Mouse (Mus musculus): ENCODE measurements at regions not wholly inside any gene's neighbourhood (a gene's known extent, or its start where the extent isn't known, plus 50 kb on each side); places are given as distances from the start of the nearest gene placed in this dataset.

- DNase-seq, result no peak
Observed at GRCm38 (mm10) chr7:117269263-117269897, 111.4 kb upstream of the Xylt1 start.

GRCm38 (mm10) chr7:117278388-117278961, 102.3 kb upstream of the Xylt1 start:
- DNase-seq, result no peak

DNA sequence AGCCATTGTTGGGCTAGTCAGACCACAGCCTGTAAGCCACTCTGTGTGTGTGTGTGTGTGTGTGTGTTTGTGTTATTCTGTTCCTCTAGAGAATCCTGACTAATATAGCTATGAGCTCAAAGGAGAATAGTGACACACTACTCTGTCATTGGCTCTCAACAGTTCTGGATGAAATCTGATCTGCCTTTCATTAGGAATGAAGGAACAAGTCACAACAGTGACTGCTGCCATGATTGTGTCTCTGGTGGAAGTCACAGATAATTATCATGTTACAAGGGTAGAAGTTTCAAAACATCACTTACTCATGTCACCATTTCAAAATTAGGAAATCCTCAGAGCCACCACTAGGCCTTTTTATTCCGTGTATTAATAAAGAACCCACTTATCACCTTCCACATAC, 98.6 kb upstream of the Xylt1 start:
- no peak for DNase-seq

- no peak for DNase-seq
Observed at GRCm38 (mm10) chr7:117285206-117285605, 95.6 kb upstream of the Xylt1 start.

- no peak for DNase-seq
Observed at GRCm38 (mm10) chr7:117285985-117286384, 94.8 kb upstream of the Xylt1 start.

DNA sequence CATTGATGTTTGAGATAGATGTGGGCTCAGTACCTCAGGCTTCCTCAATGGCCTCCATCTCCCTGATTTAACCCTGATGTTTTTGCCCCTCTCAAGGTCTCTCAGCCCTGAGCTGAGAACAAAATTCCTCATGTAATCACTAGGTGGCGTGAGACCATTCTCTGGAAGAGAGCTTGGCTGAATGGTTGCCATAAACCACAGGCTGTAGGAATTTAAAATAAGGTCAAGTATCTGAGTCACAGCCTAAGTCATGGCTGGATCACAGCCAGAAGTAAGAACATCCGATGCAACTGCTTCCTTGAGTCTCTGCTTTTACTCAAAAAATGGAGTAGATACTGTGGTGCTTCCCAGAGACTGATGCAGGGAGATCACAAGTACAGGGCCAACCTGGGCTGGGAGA, 77.1 kb upstream of the Xylt1 start:
- no peak for DNase-seq

DNA sequence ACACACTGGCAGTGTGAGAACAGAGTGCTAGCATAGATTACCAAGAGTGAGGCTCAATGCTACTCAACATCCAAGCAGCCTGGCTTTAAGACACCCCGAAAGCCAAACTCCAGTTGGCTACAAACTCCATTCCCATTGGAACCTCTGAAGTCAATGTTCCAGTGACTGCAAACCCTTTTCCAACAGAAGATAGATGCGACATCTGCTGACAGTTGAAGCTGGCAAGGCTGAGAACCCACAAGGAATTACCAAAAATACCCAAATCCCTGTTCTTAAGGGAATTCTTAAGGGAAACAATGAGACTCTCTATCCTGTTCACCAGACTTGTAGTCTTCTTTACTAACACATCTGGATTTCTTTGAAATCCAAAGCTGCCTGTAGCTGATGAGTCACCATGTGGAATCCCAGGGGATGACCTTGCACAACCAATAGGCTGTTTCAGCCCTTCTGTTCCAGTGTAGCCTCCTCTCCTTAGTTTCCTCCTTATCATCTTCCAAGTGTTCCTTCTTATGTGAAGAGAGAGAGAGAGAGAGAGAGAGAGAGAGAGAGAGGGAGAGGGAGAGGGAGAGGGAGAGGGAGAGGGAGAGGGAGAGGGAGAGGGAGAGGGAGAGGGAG, 70.1 kb upstream of the Xylt1 start:
- DNase-seq, result no peak

DNA sequence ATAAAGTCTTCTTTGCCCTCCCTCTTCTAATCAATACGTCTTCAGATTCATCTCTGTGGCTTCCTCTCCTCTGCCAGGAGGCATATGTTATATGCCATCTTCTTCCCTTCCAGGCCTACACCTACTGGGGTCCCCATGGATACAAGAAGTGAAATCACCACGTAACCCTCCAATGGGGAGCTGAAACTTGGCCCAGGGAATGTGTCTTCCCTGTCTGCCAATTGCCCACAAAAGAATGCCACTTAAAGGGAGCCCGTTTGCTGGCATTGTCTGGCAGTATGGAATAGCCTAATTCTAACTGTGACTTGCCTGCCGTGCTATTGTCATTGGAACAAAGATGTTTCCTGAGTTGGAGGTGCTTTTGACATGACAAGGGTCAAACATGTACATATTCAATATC, 69.5 kb upstream of the Xylt1 start:
- DNase-seq, result no peak

- no peak for DNase-seq
Observed at GRCm38 (mm10) chr7:117316126-117316805, 64.5 kb upstream of the Xylt1 start.

DNA sequence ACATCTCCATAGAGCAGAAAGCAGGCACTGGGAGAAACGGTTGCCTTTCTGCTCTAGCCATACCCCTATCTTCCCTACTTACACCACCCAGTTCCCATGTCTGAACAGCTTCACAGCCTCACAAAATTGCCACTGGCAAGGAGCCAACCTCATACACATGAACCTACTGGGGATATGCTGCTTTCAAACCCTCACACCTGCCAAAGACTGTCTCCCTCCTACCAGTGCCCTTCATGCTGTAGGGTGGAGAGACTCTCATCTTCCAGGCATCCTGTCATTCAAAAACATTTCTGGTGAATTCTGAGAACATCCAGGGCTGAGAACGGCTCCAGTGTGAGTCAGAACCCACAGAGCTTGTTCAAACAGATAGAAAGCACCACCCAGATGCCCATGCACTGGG, 63.4 kb upstream of the Xylt1 start:
- no peak for DNase-seq

GRCm38 (mm10) chr7:117320552-117320951, 60.2 kb upstream of the Xylt1 start:
- no peak for DNase-seq

Measured in thymus, adult 18-20 months (tissue).